Mouse (Mus musculus) megakaryocyte-erythroid progenitor cell, adult 5-6 weeks (primary cell): Measurements from ENCODE around the gene Gm21060. TPM values are rescaled to one million over a fixed set of nuclear protein-coding genes. Genes with fewer than 3 reads are reported as not detected.

ENCODE experiments used
- total RNA-seq, 2 experiments: library from RNA; stranded (forward) in 1 of 2; stranded (reverse) in 1 of 2; fragments of 200-1000, 215-1000 nt in 1 of 2; fragments of >200 nt in 1 of 2; fragmentation: Nextera tagmentation in 1 of 2; gene quantifications; 2 replicates each; pipeline ENCODE4 v1.2.3; 2014 to 2017

The Gm21060 gene
- total RNA-seq, 2 experiments from 2014 or later, result not detected

Other genes with a start within 250 kb of the Gm21060 start
- 34.4 and 40.7 TPM in 2 replicates for gene Zfp950, start 156.2 kb downstream of the Gm21060 start, total RNA-seq (2014; fragmentation: Nextera tagmentation)
- gene Zfp950, start 156.2 kb downstream of the Gm21060 start, total RNA-seq (2017), result 27.7 and 48.3 TPM in 2 replicates
- gene Gm7102, start 120.8 kb downstream of the Gm21060 start, total RNA-seq (2014; fragmentation: Nextera tagmentation), result 1.1 TPM in 1 of 2 replicates, not detected in the other
- not detected in 2 replicates for gene Gm7102, start 120.8 kb downstream of the Gm21060 start, total RNA-seq (2017)
- not detected in 2 replicates for gene Gm6020, start 113.2 kb downstream of the Gm21060 start, total RNA-seq (2014; fragmentation: Nextera tagmentation)
- not detected in 2 replicates for gene Gm6020, start 113.2 kb downstream of the Gm21060 start, total RNA-seq (2017)
- gene Csf2ra, start 68.6 kb downstream of the Gm21060 start, total RNA-seq (2014; fragmentation: Nextera tagmentation), result 27.9 and 37.1 TPM in 2 replicates
- 6.1 and 16.6 TPM in 2 replicates for gene Csf2ra, start 68.6 kb downstream of the Gm21060 start, total RNA-seq (2017)